Mouse (Mus musculus): Measurements from ENCODE around the gene Ston1.

The Ston1 gene

GRCm38 (mm10) chr17:88625350-88625749, 27.9 kb downstream of the Ston1 start:
- DNase-seq (ENCODE audit: low read depth, low spot score), result peak; percentile 56

- no peak for DNase-seq (ENCODE audit: low read depth, low spot score)
Observed at GRCm38 (mm10) chr17:88625931-88626330, 28.4 kb downstream of the Ston1 start.

GRCm38 (mm10) chr17:88626347-88626811, 28.9 kb downstream of the Ston1 start:
- no peak for DNase-seq (ENCODE audit: low read depth, low spot score)

- DNase-seq (ENCODE audit: low read depth, low spot score), result peak; percentile 58
Observed at GRCm38 (mm10) chr17:88627150-88627549, 29.7 kb downstream of the Ston1 start.

- no peak for DNase-seq (ENCODE audit: low read depth, low spot score)
Observed at GRCm38 (mm10) chr17:88628676-88629380, 31.3 kb downstream of the Ston1 start.

- no peak for DNase-seq (ENCODE audit: low read depth, low spot score)
Observed at GRCm38 (mm10) chr17:88629381-88629759, 31.9 kb downstream of the Ston1 start.

- DNase-seq (ENCODE audit: low read depth, low spot score), result peak; percentile 37
Observed at GRCm38 (mm10) chr17:88629931-88630553, 32.6 kb downstream of the Ston1 start.

- DNase-seq (ENCODE audit: low read depth, low spot score), result no peak
Observed at GRCm38 (mm10) chr17:88630554-88630948, 33.1 kb downstream of the Ston1 start.

GRCm38 (mm10) chr17:88632631-88633030, 35.1 kb downstream of the Ston1 start:
- no peak for DNase-seq (ENCODE audit: low read depth, low spot score)

GRCm38 (mm10) chr17:88636076-88636475, 38.6 kb downstream of the Ston1 start:
- no peak for DNase-seq (ENCODE audit: low read depth, low spot score)

GRCm38 (mm10) chr17:88636587-88636986, 39.1 kb downstream of the Ston1 start:
- DNase-seq (ENCODE audit: low read depth, low spot score), result peak; percentile 35

GRCm38 (mm10) chr17:88641012-88641411, 43.5 kb downstream of the Ston1 start:
- DNase-seq (ENCODE audit: low read depth, low spot score), result peak; percentile 72

GRCm38 (mm10) chr17:88641836-88642235, 44.4 kb downstream of the Ston1 start:
- DNase-seq (ENCODE audit: low read depth, low spot score), result no peak

- no peak for DNase-seq (ENCODE audit: low read depth, low spot score)
Observed at GRCm38 (mm10) chr17:88644876-88645275, 47.4 kb downstream of the Ston1 start.

GRCm38 (mm10) chr17:88645299-88645698, 47.8 kb downstream of the Ston1 start:
- no peak for DNase-seq (ENCODE audit: low read depth, low spot score)

GRCm38 (mm10) chr17:88647149-88647548, 49.7 kb downstream of the Ston1 start:
- DNase-seq (ENCODE audit: low read depth, low spot score), result no peak

- DNase-seq (ENCODE audit: low read depth, low spot score), result peak; percentile 45
Observed at GRCm38 (mm10) chr17:88652010-88652409, 54.5 kb downstream of the Ston1 start.

GRCm38 (mm10) chr17:88652702-88653374, 55.4 kb downstream of the Ston1 start:
- peak; percentile 82 for DNase-seq (ENCODE audit: low read depth, low spot score)

GRCm38 (mm10) chr17:88653375-88653769, 55.9 kb downstream of the Ston1 start:
- no peak for DNase-seq (ENCODE audit: low read depth, low spot score)

- no peak for DNase-seq (ENCODE audit: low read depth, low spot score)
Observed at GRCm38 (mm10) chr17:88658510-88658909, 61.0 kb downstream of the Ston1 start.

- DNase-seq (ENCODE audit: low read depth, low spot score), result no peak
Observed at GRCm38 (mm10) chr17:88666076-88666475, 68.6 kb downstream of the Ston1 start.

GRCm38 (mm10) chr17:88668452-88668851, 71.0 kb downstream of the Ston1 start, which contains the start of gene Gtf2a1l:
Gtf2a1l (plus strand) TSS chr17:88668660.
- peak; percentile 80 for DNase-seq (ENCODE audit: low read depth, low spot score)

GRCm38 (mm10) chr17:88669921-88670320, 72.4 kb downstream of the Ston1 start:
- DNase-seq (ENCODE audit: low read depth, low spot score), result no peak

Data from ES-CJ7 (cell line).